Mouse (Mus musculus): ENCODE results near the gene Sox6.

Gene Sox6

DNA sequence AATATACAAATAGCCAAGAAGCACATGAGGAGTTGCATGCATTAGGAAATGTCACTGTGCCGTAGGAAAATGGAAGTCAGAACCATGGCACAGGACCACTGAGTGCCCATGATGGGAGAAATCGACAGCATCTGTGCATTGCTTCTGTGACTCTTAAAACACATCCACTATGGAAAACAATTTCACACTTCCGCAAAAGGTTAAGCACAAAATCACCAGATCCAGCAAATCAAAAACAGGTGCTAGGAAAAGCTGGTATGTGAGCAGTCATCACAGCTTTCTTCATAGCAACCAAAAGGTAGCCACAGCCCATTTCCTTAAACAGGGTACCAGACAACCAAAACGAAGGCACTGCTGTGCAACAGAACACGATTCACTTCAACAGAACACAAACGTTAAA lies 52.9 kb downstream of the Sox6 start:
- DNase-seq (ENCODE audit: low spot score in 2 of 2) = no peak

DNA sequence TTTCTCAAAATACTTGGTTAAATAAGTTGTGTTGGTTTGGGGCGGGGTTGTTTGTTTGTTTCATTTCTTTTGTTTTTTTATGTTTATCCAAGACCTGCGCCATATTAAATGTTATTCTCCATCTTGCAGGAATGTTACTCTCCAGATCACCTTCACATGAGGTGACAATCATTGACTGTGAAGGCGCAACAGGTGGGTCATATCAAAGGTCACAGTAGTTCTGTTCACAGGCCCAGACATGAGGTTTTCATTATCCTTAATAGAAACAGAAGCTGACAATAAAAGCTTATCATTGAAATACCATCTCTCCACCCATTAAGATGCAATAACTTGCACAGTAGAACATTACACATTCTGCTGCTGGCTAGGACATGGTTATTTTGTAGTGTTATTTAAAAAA lies 54.5 kb downstream of the Sox6 start:
- DNase-seq (ENCODE audit: low spot score in 2 of 2) = no peak

DNA sequence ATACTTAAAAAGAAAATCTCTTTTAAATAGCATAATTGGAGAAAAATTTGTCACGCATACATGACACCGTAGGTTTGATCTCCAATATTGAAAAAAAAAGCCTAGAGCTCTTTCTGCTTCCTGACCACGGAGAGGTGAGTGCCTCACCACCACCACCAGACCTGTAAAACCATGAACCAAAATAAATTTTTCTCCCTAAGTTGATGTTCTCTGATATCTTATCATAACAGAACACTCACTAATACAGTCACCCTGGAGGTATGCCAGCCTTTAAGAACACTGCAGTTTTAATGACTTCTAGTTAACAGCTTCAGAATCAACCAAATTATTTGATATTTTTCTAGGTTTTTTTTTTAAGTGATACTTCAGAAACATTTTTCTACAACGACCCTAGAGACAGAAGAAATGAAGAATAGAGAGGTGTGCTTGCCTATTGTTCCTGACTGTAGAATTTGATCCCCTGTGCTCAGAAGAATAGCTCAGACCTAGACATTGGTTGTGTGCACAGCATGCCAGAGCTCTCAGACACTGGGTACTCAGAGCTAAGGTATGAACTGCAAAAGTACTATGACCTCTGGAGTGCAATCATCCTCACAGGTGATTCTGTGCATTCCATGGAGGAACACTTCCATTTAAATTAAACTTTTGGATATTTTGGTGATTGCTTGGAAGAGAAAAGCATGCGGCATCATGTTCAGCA lies 58.6 kb downstream of the Sox6 start:
- DNase-seq (ENCODE audit: low spot score in 2 of 2) = no peak

DNA sequence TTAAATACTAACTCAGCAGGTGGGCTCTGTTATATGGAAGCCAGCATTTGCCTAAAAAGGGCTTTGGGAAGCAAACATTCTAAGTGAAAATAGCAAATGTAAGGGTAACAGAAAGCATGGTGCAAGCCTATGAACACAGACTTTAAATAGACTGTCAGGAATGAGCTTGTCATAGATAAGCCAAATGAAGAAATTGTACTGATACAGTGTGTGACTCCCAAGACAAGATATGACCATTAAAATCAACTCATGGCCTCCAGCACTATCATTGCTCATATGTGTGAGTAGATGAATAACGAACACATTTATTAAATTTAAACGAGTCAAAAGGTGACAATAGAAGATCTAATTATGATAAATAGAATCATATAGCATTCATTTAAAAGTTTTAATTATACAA lies 64.1 kb downstream of the Sox6 start:
- no peak for DNase-seq (ENCODE audit: low spot score in 2 of 2)

DNA sequence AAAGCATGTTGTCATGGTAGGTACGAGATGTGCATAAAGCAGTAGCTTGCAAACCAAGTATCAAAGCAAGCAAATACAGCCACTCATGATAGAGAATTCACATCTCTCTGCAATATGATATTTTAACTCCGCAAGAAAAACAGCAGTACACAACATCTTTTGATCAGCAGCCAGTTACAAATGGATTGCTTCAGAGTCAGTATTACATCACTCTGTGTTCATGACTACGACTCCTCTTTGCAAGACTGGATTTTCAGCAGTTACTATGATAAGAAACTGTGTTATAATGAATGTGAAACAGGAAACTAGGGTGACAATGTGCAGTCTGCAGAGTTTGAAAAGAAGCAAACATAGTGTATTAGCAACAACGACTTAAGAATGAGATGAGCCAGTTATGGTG lies 71.4 kb downstream of the Sox6 start:
- no peak for DNase-seq (ENCODE audit: low spot score in 2 of 2)

DNA sequence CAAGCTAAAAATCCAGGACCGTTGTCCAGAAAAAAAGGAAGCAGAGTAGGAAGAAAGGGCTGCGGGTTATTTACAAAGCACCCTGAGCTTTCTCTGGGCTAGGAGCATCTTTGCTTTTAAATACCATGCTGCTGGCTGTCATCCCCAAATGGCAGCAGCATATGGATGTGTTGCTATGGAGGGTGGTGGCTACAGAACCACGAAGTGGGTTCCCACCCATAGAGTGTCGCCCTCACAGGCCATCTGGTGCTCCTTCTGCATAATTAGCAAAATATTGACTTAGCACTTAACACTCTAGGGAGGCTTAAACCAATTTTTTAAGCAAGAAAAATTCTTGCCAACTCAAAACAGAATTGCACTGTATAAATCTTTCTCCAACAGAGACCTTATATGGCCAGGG lies 72.4 kb downstream of the Sox6 start:
- DNase-seq (ENCODE audit: low spot score in 2 of 2) = no peak

DNA sequence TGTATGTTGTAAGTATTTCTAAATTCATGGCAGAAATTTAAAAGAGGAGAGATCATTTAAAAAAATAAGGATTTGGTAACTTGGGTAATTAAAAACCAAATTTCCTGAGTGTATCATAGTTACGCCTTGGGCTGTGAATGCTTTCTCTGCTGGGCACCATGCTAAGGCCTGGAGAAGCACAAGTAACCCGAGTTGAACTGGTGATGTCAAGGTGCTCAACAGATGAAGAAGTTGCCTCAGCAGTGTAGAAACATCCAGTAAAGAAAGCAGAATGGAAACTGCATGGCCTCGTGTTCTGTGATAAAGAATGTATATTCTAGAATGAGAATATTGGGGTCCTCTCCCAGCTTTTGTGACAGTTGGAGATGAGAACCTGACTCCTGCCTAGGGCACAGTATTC lies 85.5 kb downstream of the Sox6 start:
- DNase-seq (ENCODE audit: low spot score in 2 of 2) = no peak

DNA sequence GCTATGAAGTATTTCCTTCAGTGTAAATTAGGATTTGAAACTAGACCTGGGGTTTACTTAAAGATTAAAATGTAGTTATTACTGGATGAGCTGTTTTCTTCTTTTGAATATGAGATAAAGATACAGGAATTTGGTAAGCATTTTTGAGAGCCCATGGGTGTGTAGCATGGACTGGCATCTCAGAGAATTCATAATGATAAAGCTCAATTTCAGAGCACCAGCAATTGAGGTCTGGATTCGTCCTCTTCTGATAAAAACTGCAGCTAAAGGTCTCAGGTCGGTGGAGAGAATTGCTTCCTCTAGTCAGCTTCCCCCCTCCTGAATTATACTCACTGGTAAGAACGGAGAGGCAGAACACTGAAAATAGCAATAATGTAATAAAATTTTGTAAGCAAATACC lies 86.4 kb downstream of the Sox6 start:
- no peak for DNase-seq (ENCODE audit: low spot score in 2 of 2)

DNA sequence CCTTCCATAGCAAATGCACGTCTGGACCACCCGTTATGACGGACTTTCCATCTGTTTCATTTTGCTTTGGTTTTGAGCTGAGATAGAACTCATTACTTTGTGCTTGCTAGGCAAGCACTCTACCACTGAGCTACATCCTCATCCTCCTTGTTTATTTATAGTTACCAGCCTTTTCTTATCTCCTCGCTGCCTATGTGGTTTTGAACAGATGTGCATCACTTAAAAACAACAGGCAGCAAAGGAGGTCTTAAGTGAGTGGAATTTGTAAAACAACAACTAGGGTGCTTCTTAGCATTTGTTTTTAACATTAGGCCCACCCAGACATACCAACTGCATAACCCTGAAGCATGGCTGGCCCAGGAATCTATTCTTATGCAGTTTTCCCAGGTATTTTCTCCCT lies 86.9 kb downstream of the Sox6 start:
- DNase-seq (ENCODE audit: low spot score in 2 of 2) = no peak

DNA sequence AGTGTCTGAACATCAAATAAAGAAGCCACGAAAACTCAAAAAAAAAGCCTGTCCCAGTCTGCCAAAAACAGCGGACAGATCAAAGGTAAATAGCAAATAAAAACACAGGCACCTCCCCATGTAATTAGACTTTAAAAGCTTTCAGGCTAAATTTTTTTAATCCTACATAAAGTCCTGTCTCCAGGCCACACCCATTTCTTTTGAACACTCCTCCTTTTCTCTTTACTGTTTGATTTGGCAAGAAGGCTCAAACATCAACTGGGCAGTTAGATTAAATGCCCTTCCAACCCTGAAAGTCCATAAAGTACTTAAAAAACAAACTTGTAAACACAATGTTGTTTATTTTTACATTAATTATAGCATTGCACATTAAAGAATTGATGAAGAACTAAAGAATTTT lies 90.7 kb downstream of the Sox6 start:
- no peak for DNase-seq (ENCODE audit: low spot score in 2 of 2)

DNA sequence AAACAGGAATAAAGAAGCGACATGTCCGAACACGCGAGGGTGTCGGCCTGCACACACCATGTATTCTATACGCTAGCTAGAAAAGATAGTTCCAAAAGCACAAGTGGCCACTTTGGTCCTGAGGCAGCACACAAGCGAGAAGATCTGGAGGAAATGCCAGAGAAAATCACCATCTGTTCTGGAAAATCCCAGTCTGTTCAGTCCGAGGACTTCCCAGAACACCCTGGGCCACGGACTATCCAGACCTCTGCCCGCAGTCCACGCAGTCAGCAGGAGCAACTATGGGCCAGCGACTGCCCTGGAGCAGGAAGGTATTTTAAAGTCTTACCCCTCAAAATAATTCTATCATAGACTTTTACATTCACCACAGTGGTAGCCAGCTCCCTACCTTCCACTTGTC lies 92.0 kb downstream of the Sox6 start:
- DNase-seq (ENCODE audit: low spot score in 2 of 2) = no peak

DNA sequence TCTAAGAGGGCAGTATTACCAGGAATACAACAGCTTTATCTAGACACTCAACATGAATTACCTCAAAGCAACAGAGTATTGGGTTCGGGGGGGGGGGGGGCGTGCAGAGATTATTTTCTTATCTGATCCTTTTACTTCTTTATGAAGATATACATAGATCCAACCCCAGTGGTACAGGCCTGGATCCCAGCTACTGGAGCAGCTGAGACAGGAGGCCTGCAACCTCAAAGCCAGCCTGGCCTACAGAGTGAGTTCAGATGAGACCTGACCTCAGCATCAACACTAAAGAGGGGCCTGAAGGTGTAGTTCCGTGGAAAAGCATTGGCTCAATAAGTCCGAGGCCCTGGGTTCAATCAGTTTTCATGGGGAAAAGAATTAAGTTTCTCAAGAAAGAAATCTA lies 93.1 kb downstream of the Sox6 start:
- DNase-seq (ENCODE audit: low spot score in 2 of 2) = no peak

DNA sequence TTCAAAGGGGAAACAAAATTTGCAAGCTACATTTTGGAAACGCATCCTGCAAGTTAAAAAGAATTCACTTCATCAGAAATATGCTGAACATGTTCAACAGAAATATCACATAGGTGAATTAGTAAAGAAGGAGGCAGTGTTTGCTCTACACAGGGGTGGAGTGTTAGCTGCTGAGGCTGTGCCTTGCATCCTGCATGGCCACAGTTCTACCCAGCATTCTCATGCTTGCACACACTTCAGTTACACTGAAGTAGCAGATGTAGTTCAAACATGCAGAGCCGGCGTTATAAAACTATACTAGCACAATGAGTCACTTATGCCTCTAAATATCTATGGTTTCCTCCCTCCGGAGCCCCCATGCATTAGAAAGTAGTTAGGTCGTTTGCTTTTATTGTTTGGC lies 94.3 kb downstream of the Sox6 start:
- no peak for DNase-seq (ENCODE audit: low spot score in 2 of 2)

DNA sequence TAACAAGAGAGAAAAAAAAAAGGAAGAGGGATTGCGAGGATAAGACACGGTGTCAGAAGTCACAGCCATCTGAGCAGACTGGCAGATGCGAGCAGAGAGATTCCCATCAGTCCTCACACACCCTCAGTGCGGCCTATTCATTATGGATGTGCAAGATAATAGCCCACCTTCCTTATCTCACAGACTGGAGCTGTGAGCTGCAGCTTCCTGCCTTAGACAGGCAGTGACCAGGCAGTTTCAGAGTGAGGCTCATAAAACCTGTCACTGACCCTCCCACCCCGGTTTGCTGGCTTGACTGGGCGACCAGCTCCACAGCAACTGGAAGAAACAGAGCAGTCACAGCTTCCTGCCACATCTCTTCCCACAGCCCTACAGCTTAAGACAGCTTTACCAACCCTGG lies 96.8 kb downstream of the Sox6 start:
- no peak for DNase-seq (ENCODE audit: low spot score in 2 of 2)

DNA sequence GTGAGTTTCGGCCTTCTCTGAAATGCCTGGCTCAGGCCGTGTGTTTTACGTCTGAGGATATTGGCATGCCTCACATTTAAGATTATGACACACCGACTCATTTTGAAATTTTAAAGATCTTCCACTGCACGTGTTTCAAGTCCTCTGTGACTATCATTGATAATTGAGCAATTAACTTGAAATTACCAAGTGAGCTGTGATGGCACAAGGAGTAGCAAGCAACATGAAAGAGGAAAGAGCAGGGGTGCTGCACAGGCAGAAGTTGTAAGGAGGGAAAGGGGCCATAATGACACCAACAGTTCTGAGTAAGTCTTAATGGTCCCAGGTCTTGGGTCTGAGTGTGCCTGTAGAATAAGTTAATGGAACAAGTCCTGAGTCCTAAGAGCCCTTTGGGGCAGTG lies 99.3 kb downstream of the Sox6 start:
- no peak for DNase-seq (ENCODE audit: low spot score in 2 of 2)

DNA sequence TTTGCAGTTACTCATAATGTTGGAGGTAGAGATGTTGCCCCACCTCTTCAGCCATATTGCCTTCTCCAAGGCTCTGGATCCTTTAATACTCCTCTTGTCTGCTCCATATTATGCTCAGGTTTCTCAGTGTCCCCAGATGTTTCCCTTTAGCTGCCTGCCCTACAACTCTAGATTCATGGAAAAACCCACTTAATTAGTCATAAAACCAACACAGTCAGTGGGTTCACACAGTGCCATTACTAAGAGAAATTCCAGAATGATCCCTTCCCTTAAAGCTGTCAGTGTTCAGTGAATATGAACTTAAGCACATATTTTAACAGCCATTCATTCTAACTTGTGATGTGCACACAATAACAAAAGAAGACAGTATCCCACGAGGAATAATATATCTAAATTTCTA lies 101.7 kb downstream of the Sox6 start:
- DNase-seq (ENCODE audit: low spot score in 2 of 2) = no peak

DNA sequence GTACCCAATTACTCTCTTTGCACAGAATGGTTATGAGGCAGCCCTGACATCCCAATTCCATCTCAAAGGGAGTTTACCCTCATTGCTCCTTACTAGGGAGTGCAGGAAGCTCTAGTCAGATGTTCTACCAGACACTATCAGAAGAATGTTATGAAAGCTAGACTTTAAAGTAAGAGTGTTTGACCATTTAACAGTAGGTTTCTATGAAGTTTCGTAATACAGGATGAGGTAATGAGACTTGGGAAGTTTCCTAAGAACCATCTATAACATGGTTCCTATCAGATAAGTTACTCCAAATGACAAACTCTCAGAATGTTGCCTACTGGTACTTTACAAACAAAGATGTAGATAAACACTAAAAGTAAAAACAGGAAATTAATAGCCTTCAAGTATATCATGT lies 123.3 kb downstream of the Sox6 start:
- no peak for DNase-seq (ENCODE audit: low spot score in 2 of 2)

DNA sequence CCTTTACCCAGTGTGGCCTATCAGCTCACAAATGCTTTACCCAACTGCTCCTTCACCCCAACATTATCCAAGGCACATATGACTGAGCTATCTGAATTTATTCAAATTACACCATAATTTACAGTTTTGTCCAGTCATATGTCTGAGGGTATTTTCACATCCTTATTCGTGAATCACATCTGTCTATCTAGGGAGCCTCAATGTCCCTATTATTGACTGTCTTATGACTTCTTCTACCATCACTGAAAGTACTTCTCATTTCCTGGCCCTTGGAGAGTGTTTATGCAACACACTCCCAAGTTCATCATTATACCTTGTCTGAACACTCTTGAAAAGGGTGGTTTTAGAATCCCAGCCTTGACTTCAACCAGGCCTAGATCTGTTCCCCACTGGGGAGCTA lies 128.3 kb downstream of the Sox6 start:
- DNase-seq (ENCODE audit: low spot score in 2 of 2) = no peak

DNA sequence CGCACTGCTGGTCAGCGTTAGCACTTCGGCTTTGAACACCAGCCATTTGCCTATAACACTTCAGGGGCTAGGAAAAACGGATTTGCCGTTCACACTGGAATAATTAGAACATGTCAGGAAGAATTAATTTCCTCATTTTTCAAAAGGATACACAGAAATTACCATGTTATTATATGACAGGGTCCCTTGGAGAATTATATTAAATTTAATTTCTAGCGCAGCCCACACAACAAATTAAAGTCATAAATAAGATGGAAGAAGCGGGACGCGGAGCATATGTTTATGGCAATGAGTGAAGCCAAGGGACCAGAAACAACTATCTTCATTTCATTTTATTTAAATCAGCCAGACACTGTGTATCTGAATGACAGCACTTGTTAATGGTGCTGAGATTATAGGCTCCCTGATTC lies 133.8 kb downstream of the Sox6 start:
- no peak for DNase-seq (ENCODE audit: low spot score in 2 of 2)

DNA sequence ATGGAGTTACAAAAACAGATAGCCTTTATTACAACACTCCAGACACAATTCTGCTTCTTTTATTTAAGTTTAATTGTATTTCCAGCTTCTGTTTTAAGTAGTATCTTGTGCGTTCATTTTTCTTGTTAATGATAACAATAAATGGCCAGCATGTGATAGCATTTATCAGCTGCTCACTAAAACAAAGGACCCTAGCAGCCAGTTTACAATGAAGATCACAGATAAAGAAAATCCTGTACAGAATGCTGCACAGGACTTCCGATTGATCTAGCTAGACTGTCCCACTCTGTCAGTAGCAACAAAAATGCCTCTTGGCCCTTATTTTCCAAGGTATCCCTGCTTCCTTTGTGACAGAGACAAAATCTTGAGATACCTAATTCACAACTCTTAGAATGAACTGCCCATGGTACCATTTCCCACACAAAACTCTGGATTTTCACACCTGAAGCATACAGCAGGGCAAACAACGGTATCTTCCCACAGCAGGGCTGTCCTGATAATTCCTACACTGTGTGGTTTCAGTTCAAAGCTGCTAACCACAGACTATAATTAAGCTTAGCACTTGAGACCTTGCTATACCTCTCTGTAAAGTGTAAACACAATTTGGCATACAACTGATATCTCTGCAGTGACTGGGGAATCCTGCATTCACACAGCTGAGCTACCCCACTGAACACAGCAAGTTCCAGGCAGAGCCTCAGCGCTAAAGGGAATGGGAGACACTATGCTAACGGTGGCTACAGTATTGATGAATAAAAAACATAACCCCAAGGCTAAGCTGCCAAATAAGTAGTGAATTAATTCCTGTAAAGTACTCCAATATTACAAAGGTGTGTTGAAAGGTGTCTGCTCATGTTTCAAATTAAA lies 134.4 kb downstream of the Sox6 start:
- no peak for DNase-seq (ENCODE audit: low spot score in 2 of 2)

DNA sequence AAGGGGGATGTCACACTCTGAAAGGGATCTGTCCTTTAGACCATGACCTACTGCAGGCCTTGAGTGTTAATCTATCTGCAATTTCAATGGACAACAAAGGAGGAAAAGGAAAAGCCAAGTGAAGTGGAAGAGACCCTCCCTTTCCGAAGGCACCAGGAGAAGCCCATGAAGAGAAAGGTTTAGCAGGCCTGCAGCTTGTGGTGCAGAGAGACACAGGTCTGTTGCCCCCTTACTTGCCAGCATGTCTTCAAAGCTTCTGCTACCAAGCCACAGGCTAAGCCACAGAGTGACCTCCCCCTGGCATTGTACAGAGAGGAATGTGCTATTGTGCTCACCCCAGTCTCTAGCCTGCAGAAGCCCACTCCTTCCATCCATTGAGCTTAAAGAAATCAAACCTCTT lies 135.2 kb downstream of the Sox6 start:
- no peak for DNase-seq (ENCODE audit: low spot score in 2 of 2)

DNA sequence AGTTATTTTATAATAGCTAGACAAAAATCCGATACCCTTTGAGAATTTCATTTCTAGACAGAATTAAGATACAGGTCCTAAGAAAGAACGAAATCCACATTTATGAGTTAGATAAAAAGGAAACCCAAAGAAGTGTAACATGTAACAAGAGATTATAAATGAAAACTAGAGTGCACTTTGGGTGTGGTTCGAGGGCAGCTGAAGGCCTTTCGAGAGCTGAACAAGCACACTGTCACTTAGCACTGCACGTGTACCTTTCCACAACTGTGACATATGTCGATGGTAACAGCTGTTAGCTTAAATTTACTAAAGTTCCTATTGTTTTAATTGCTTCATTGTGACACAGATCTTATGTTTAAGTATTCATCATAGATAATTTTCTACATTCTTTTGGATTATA lies 142.8 kb downstream of the Sox6 start:
- no peak for DNase-seq (ENCODE audit: low spot score in 2 of 2)

DNA sequence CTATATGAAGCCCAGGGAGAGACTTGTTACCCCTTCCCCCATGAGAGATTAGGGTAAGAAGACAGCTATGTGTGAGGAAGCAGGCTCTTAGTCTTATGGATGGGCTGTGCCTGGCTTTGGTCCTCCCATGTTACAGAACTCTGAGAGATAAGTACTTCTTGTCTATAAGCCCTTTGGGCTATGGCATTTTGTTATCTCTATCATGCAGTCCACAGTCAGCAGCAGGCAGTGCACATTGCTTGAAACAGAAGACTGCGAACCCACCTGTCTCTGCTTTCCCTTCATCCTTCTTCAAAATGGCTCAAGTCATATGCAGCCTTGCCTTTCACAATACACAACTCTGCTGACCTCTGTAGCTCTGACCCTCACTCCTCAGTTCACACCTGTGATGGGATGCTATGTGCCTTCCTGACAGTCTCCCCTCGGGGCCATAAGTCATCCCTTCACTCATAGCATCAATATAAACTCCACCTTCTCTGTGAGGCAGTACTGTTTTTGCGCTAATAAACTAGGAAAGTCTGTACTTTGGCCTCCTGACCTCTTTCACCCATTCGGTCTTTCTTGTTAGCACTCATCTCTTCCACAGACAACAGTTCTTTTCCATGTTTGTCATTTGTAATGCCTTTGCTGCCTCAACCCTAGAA lies 143.4 kb downstream of the Sox6 start:
- no peak for DNase-seq (ENCODE audit: low spot score in 2 of 2)

Data from cerebellum, postnatal 4 days (tissue).